Mouse (Mus musculus) limb, embryonic 14.5 days (tissue): ENCODE measurements around the gene Tmco5b. TPM values are rescaled to one million over a fixed set of nuclear protein-coding genes. Genes with fewer than 3 reads are reported as not detected.

Experiments used
- ATAC-seq: fragments of 200-750 bp; cut with Nextera tagmentation; 2 replicates; pipeline ENCODE4 v1.8.0; 2017; ENCODE audit warnings: low read depth, moderate number of reproducible peaks, moderate TSS enrichment; ENCODE audit not compliant: low FRiP score
- DNase-seq: peaks from one replicate; pipeline ENCODE4 v3.0.0-alpha.2; 2015; ENCODE audit warnings: low spot score
- H3K27ac ChIP-seq: fragments of 300-500 bp; sonication (generic); replicated peaks from 2 replicates; pipeline ENCODE4 v1.5.1; 2014; ENCODE audit warnings: low read depth, mild to moderate bottlenecking, low read length, moderate library complexity, mixed read lengths
- H3K27me3 ChIP-seq: fragments of 300-500 bp; sonication (generic); 2 replicates; pipeline ENCODE4 v1.6.1; 2014; ENCODE audit warnings: low read length, mixed read lengths; ENCODE audit not compliant: control insufficient read depth, insufficient read depth
- H3K36me3 ChIP-seq: fragments of 300-500 bp; sonication (generic); 2 replicates; pipeline ENCODE4 v1.6.1; 2014; ENCODE audit warnings: mild to moderate bottlenecking, low read length, moderate library complexity, mixed read lengths; ENCODE audit not compliant: control insufficient read depth, insufficient read depth
- H3K4me1 ChIP-seq: fragments of 300-500 bp; sonication (generic); 2 replicates; pipeline ENCODE4 v1.6.1; 2014; ENCODE audit warnings: antibody characterized with exemption, low read length, mixed read lengths; ENCODE audit not compliant: control insufficient read depth, insufficient read depth
- H3K4me2 ChIP-seq: fragments of 300-500 bp; sonication (generic); replicated peaks from 2 replicates; pipeline ENCODE4 v1.6.1; 2014; ENCODE audit warnings: low read depth, mild to moderate bottlenecking, low read length, moderate library complexity; ENCODE audit not compliant: severe bottlenecking
- H3K4me3 ChIP-seq: fragments of 300-500 bp; sonication (generic); replicated peaks from 2 replicates; pipeline ENCODE4 v1.5.1; 2014; ENCODE audit warnings: low read length
- H3K9ac ChIP-seq: fragments of 300-500 bp; sonication (generic); 2 replicates; pipeline ENCODE4 v1.6.1; 2014; ENCODE audit warnings: mild to moderate bottlenecking, low read depth, low read length, moderate library complexity; ENCODE audit not compliant: severe bottlenecking
- H3K9me3 ChIP-seq: fragments of 300-500 bp; sonication (generic); 2 replicates; pipeline ENCODE4 v1.6.1; 2016; ENCODE audit warnings: low read length; ENCODE audit not compliant: control insufficient read depth
- POLR2A ChIP-seq: fragments of 200-500 bp; IDR thresholded peaks from 2 replicates; pipeline ENCODE4 v1.8.0; 2012; ENCODE audit warnings: inconsistent platforms, mild to moderate bottlenecking, moderate library complexity, borderline replicate concordance; ENCODE audit not compliant: insufficient read depth, insufficient read length; ENCODE audit errors: extremely low read depth
- WGBS: fragments of 180-500 bp; shearing (Covaris S2); extraction: QIAGEN DNeasy Blood & Tissue Kit; methylation state at CpG from one replicate; pipeline ENCODE4 v1.1.7; 2014; 5-methylcytosine and 5-hydroxymethylcytosine counted together
- polyA plus RNA-seq, 2 experiments: library from polyadenylated mRNA; depleted of rRNA in 1 of 2; stranded (reverse) in 1 of 2; unstranded in 1 of 2; fragments of >200 nt; fragmentation: Nextera tagmentation in 1 of 2; extraction: Ambion mirVana in 1 of 2; gene quantifications; 2 replicates each; pipeline versions ENCODE4 v1.2.1 to v1.2.3; 2012 to 2014

Tmco5b gene
- polyA plus RNA-seq, 2 experiments: not detected

DNA sequence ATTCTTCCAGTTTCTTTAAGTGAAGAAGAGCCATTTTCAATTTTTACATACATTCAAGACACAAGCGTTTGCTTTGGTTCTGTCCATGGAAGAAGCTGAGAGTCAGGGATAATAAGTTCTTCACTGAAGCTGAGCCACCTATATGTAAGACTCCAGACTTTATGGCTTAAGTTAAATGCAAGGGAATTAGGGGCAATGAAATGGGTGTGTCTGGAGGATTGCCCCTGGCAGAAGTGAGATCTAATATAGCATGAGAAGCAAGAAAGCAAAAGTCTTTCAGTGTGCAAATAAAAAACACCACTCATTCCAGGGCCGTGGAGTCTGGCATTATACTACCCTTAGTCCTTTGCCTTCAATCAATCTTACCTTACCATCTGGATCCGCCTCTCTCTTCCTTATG lies 25.7 kb downstream of the Tmco5b start:
- H3K9me3 ChIP-seq: no peaks in the 10 kb centered on the region
- no peak for TF ChIP-seq POLR2A
- H3K36me3 ChIP-seq: no peaks in the 10 kb centered on the region
- no peaks in the 10 kb centered on the region for H3K4me1 ChIP-seq
- no peak overlapping the region for H3K9ac ChIP-seq
- 63% methylated on average over 3 of the region's 3 CpGs for WGBS
- no peak overlapping the region for H3K4me2 ChIP-seq
- no peak for ATAC-seq
- no peak for DNase-seq
- H3K27ac ChIP-seq: no peak overlapping the region
- H3K27me3 ChIP-seq: no peaks in the 10 kb centered on the region
- no peak overlapping the region for H3K4me3 ChIP-seq

- Histone ChIP-seq H3K4me3 (no peak overlapping the region), H3K9ac (no peak overlapping the region), H3K36me3 (no peaks in the 10 kb centered on the region), H3K4me2 (no peak overlapping the region), H3K9me3 (no peaks in the 10 kb centered on the region), H3K27ac (no peak overlapping the region), H3K27me3 (no peaks in the 10 kb centered on the region), H3K4me1 (no peaks in the 10 kb centered on the region)
- ATAC-seq (no peak), DNase-seq (no peak)
- no peak for TF ChIP-seq POLR2A
- WGBS: 42% methylated on average over 7 of the region's 7 CpGs
Observed at GRCm38 (mm10) chr2:113323016-113323415, 37.5 kb downstream of the Tmco5b start.

GRCm38 (mm10) chr2:113333799-113334541 lies 48.4 kb downstream of the Tmco5b start:
- Histone ChIP-seq H3K4me1 (no peaks in the 10 kb centered on the region), H3K4me3 (no peak overlapping the region), H3K9ac (no peak overlapping the region), H3K4me2 (no peak overlapping the region), H3K27ac (no peak overlapping the region), H3K9me3 (no peaks in the 10 kb centered on the region), H3K36me3 (no peaks in the 10 kb centered on the region), H3K27me3 (no peaks in the 10 kb centered on the region)
- TF ChIP-seq POLR2A: no peak
- DNase-seq: no peak
- ATAC-seq: no peak
- WGBS: 47% methylated on average over 9 of the region's 9 CpGs

DNA sequence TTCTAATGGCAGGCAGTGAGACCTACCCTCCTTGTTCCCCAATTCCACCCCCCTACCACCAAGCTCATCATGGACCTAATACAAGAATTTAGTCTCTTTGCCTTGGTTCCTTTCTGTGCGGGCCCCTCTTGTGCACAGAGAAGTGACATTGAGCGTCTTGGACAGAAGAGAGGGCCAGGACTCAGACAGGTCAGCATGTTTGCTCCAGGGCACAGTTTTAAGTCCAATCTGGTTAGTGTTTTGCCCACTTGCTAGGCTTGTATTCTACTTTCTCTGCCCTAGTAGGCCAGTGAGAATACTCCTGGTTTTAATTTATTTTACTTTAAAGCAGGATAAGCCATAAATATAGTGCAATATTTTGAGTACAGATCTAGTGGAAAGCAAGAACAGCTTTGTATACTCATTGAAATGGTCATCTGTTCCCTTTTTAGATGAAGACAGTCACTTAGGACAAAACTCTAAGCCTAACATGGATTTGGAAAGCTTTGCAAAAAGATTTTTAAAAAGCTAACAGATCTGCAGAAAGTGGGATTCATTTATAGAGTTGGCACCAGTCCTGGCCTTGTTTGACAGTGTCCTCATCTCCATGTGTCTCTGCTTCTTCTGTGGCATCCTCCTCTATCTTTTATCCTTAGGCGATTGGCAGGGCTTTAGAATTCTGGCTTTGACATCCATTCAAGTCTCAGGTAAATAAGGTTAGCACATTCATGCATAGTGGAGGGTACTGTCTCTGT lies 50.2 kb downstream of the Tmco5b start:
- H3K4me3 ChIP-seq: no peak overlapping the region
- H3K4me2 ChIP-seq: no peak overlapping the region
- H3K4me1 ChIP-seq: no peaks in the 10 kb centered on the region
- 72% methylated on average over 3 of the region's 3 CpGs for WGBS
- TF ChIP-seq POLR2A: no peak
- H3K27ac ChIP-seq: no peak overlapping the region
- no peaks in the 10 kb centered on the region for H3K27me3 ChIP-seq
- no peak overlapping the region for H3K9ac ChIP-seq
- no peak for ATAC-seq
- no peaks in the 10 kb centered on the region for H3K36me3 ChIP-seq
- DNase-seq: no peak
- no peaks in the 10 kb centered on the region for H3K9me3 ChIP-seq

DNA sequence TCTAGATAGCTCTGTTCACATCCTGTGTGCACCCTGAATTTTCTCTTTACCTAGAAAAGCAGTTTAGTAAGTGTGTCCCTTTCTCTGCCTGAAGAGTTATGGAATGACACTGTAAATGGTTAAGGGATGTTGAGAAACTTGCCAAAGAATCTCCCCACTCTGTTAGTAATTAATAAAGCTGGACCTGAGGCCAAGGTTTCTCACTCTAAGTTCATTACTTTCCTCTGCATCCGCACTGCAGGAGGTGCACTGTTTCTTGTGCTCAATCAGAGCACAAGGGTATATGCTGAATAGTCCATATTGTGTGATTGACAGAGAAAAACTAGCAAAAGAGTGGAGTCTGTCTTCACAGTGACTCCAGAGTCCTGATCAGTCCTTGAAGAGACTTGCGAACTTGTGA lies 59.0 kb downstream of the Tmco5b start:
- no peaks in the 10 kb centered on the region for H3K9me3 ChIP-seq
- no peak overlapping the region for H3K27ac ChIP-seq
- no peak overlapping the region for H3K4me3 ChIP-seq
- H3K4me1 ChIP-seq: no peaks in the 10 kb centered on the region
- H3K4me2 ChIP-seq: no peak overlapping the region
- WGBS: 67% methylated on average over 2 of the region's 2 CpGs
- no peaks in the 10 kb centered on the region for H3K27me3 ChIP-seq
- no peaks in the 10 kb centered on the region for H3K36me3 ChIP-seq
- ATAC-seq (no peak), DNase-seq (no peak)
- no peak for TF ChIP-seq POLR2A
- no peak overlapping the region for H3K9ac ChIP-seq

Other genes with a start within 250 kb of the Tmco5b start
- 3.0 TPM in 2 replicates for gene Ryr3, start 68.6 kb upstream of the Tmco5b start, polyA plus RNA-seq (2012; rRNA removed)
- gene Ryr3, start 68.6 kb upstream of the Tmco5b start, polyA plus RNA-seq (2014; fragmentation: Nextera tagmentation; extraction: Ambion mirVana): 1.0 and 1.2 TPM in 2 replicates
- 1.0 and 1.2 TPM in 2 replicates for gene Fmn1, start 42.0 kb downstream of the Tmco5b start, polyA plus RNA-seq (2012; rRNA removed)
- gene Fmn1, start 42.0 kb downstream of the Tmco5b start, polyA plus RNA-seq (2014; fragmentation: Nextera tagmentation; extraction: Ambion mirVana): 2.9 and 3.2 TPM in 2 replicates